Mouse (Mus musculus) left cerebral cortex, adult 2 months (tissue): ENCODE results near the gene Zfp704. TPM values are rescaled to one million over a fixed set of nuclear protein-coding genes. Genes with fewer than 3 reads are reported as not detected.

Experiments used
- DNase-seq, 2 experiments: peaks; one replicate each; pipeline ENCODE4 v3.0.0; 2021 to 2022; ENCODE audit warnings: low spot score in 2 of 2, mixed read lengths in 1 of 2; ENCODE audit errors: extremely low spot score in 1 of 2
- H3K27ac ChIP-seq: fragments of 200-600 bp; 2 replicates; pipeline ENCODE4 v1.8.1; 2022
- H3K4me3 ChIP-seq: fragments of 200-600 bp; 2 replicates; pipeline ENCODE4 v1.8.1; 2022
- CTCF ChIP-seq: fragments of 200-600 bp; IDR thresholded peaks from 2 replicates; pipeline ENCODE4 v1.8.1; 2022; ENCODE audit warnings: antibody characterized with exemption, mild to moderate bottlenecking, moderate library complexity
- intact Hi-C: fragments of 180-260 bp; cut with DNase I; formaldehyde crosslinking; loops from one replicate; pipeline ENCODE4 v1.15.1; 2025
- total RNA-seq, 2 experiments: library from RNA; stranded (reverse); gene quantifications; 2 replicates each; pipeline ENCODE4 v1.2.3; 2021

Zfp704 gene
- total RNA-seq, 2 experiments from 2014 or later = 31.7 to 34.6 TPM

- intact Hi-C loops = loop anchor here (1.0 to 10.0 kb wide), 4 partner anchors 66 to 499 kb away; no protein-coding TSS in a partner anchor
Measured at GRCm38 (mm10) chr3:9466287-9466686, 143.6 kb downstream of the Zfp704 start.

DNA sequence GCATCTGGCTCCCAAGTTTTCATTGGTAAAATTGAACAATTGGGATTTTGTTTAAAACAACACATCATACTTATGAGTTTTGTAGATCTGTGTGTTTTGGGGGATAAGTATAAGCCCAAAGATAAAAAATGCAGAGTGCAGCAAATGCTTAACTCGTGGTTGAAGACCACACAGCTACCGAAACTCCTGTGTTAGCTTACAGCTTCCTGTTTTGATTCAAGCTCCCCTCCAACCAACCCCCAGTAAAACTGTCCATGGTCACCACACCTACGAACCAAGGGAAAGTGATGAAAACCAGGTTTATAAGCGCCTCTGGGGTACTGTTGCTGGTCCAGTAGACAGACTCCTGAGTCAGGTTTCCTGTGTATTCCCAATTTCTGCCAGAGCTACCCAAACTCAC lies 144.2 kb downstream of the Zfp704 start:
- H3K4me3 ChIP-seq = no peak overlapping the region
- H3K27ac ChIP-seq = no peak overlapping the region
- no peak for TF ChIP-seq CTCF
- DNase-seq = no peak
- intact Hi-C loops = loop anchor here (1.0 to 10.0 kb wide), 4 partner anchors 65 to 498 kb away; no protein-coding TSS in a partner anchor

More at GRCm38 (mm10) chr3:9466287-9466686, 143.6 kb downstream of the Zfp704 start:
- Histone ChIP-seq H3K4me3 (no peak overlapping the region), H3K27ac (no peak overlapping the region)
- peak; percentile 54 for DNase-seq
- TF ChIP-seq CTCF = peak; percentile 83

DNA sequence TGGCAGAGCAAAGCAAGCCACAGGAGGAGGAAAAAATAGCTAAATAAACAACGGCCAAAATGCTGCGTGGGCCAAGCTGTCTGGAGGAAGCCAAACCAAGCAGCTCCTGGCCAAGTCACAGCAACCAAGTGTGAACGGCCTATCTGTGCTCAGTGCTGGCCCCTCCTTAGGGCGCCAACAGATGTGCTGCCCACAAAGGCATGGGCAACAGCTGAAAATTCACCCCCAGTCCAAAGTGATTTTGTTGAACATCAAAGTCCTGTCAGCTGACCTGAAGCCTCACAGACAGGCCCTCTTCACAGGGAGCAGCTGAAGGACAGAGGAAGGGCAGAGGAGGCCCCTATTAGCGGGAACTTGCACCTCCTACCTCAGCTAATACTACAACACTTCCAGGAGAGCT lies 148.2 kb downstream of the Zfp704 start:
- TF ChIP-seq CTCF = no peak
- no peak overlapping the region for H3K4me3 ChIP-seq
- no peak for DNase-seq
- intact Hi-C loops = loop anchor here (10.0 kb wide), 1 partner anchor 187 kb away; no protein-coding TSS in a partner anchor
- no peak overlapping the region for H3K27ac ChIP-seq

DNA sequence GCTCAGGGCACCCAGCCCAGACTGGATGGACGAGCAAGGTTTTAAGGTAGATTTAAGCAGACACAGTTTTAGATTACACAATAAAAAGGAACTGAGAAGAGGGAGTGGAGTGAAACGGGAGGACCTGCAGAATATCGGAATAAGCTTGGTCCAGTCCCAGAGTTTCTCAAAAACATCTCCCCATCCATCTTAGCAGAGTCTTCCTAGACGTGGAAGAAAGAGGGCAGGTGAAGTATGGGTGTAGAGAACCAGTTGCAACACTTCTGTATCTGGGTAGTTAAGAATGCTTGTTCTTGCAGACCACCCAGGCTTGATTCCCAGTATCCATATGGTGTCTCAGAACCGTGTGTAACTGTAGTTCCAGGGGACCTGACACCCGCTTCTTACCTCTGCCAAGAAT lies 149.6 kb downstream of the Zfp704 start:
- no peak for DNase-seq
- TF ChIP-seq CTCF = no peak
- Histone ChIP-seq H3K4me3 (no peak overlapping the region), H3K27ac (no peak overlapping the region)
- intact Hi-C loops = loop anchor here (10.0 kb wide), 1 partner anchor 185 kb away; no protein-coding TSS in a partner anchor

GRCm38 (mm10) chr3:9456380-9456890 lies 153.4 kb downstream of the Zfp704 start:
- Histone ChIP-seq H3K27ac (no peak overlapping the region), H3K4me3 (no peak overlapping the region)
- intact Hi-C loops = no loop called here
- DNase-seq = no peak
- TF ChIP-seq CTCF = no peak

- no peak for TF ChIP-seq CTCF
- no peak overlapping the region for H3K27ac ChIP-seq
- H3K4me3 ChIP-seq = no peak overlapping the region
- DNase-seq = no peak
- intact Hi-C loops = no loop called here
Measured at GRCm38 (mm10) chr3:9455351-9455750, 154.5 kb downstream of the Zfp704 start.

- TF ChIP-seq CTCF = no peak
Measured at GRCm38 (mm10) chr3:9454556-9455330, 155.1 kb downstream of the Zfp704 start.

GRCm38 (mm10) chr3:9450521-9450920 lies 159.4 kb downstream of the Zfp704 start:
- no peak overlapping the region for H3K27ac ChIP-seq
- no peak overlapping the region for H3K4me3 ChIP-seq
- no peak for TF ChIP-seq CTCF
- DNase-seq = no peak
- intact Hi-C loops = no loop called here

More at GRCm38 (mm10) chr3:9454556-9455330, 155.1 kb downstream of the Zfp704 start:
- intact Hi-C loops = no loop called here
- H3K4me3 ChIP-seq = no peak overlapping the region
- H3K27ac ChIP-seq = no peak overlapping the region
- peak in 1 of 2 experiments; percentile 31 for DNase-seq

DNA sequence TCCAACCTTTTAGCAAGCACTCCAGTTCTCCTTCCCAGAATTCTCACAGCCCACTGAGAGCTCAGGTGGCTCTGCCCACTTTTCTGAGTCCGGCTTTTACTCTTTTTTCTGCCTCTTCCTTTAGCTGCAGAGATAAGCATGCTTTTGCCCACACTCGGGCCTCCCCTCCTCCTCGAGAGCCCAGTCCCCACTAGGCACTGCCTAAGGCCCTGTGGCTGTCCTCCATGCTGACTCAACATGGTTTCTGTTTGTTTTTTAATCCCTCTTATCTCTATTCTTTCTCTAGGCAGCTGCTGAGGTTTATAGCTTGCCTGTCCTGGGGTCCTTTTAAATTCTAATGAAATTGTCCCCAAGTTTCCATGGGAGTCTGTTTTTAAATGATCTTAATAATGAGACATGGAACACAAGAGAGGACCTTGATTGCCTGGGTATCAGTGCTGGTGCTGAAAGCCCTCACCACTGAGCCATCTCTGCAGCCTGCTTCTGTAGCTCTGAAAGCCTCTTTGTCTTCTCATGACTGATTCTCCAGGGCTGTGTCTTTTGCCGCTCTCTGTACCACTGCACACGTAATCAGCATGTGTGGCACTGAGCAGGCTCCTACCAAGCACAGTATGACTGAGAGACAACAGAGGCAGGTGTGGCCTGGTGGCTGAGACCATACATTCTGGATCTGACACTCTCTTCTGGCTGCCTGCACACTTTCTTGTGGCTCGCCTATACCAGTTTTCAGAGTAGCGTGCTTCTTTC lies 160.5 kb downstream of the Zfp704 start:
- no peak for DNase-seq
- Histone ChIP-seq H3K4me3 (no peak overlapping the region), H3K27ac (no peak overlapping the region)
- intact Hi-C loops = no loop called here
- TF ChIP-seq CTCF = no peak

GRCm38 (mm10) chr3:9448541-9448940 lies 161.3 kb downstream of the Zfp704 start:
- no peak overlapping the region for H3K4me3 ChIP-seq
- DNase-seq = no peak
- H3K27ac ChIP-seq = no peak overlapping the region
- intact Hi-C loops = no loop called here
- TF ChIP-seq CTCF = peak; percentile 1; the same call in 1 of the 2 replicates

DNA sequence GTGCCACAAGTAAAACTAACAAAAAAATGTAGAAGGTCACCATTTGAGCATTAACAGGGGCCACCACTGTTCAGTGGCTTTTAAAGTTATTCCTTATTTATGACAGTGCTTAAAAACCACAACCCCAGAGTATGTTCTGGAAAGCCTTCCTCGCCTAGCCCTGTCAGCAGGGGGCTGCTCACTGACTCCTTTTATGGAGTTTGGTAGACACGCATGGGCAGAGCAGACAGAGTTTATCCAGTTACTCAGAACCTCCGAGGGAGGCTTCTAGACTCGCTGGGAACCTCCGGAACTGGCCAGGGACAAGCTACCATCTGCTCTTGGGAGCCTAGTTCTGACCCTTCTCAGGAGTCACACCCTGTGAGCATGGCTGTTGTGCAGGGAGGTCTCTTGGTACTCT lies 165.3 kb downstream of the Zfp704 start:
- no peak overlapping the region for H3K4me3 ChIP-seq
- no peak overlapping the region for H3K27ac ChIP-seq
- no peak for TF ChIP-seq CTCF
- DNase-seq = no peak
- intact Hi-C loops = no loop called here

GRCm38 (mm10) chr3:9443981-9444380 lies 165.9 kb downstream of the Zfp704 start:
- no peak for TF ChIP-seq CTCF
- intact Hi-C loops = no loop called here
- no peak for DNase-seq
- Histone ChIP-seq H3K27ac (no peak overlapping the region), H3K4me3 (no peak overlapping the region)
